Mouse (Mus musculus): ENCODE measurements around the gene Kcnj6. TPM values are rescaled to one million over a fixed set of nuclear protein-coding genes. Genes with fewer than 3 reads are reported as not detected.

The Kcnj6 gene
- total RNA-seq, 2 experiments from 2014 or later, result 77.0 to 103 TPM

DNA sequence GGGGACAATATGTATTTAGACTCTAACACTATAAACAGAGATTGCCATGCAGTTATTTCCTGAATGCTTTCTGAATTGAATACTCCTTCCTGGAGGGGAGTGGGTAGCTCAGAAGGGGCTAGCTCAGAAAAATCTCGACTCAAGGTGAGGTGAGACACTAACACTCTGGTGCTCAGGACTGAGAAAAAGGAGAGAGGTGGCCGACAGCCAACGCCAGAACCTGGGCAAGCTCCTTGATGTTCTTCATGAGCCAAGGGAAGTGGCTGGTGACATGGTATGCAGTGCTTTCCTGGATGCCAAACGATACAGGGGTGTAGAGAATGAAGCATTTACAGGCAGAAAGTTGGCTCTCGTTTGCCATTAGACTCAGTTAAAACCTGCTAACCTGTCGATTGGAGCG is 48.3 kb downstream of the Kcnj6 start:
- DNase-seq (ENCODE audit: low spot score in 2 of 2), result no peak
- intact Hi-C loops (cut with DNase I), result no loop called here

DNA sequence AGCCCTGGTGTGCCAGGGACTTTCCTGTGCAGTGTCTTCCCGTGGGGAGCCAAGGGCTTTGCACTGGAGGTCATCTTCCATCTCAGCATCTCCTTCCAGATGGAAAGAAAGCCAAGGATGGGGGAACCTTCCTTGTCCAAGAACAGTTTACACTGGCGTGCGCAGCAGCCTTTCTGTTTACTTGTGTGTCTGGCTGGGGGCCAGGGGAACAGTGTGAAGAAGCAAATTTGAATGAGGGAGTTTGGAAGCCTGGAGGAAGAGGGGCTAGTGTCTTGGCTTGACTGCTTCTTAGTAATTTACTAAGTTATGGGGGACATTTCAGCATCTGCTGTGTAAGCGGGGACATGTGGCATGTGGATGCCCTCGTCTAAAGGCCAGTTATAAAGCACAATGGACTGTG is 50.7 kb downstream of the Kcnj6 start:
- DNase-seq (ENCODE audit: low spot score in 2 of 2), result no peak
- intact Hi-C loops (cut with DNase I), result no loop called here

DNA sequence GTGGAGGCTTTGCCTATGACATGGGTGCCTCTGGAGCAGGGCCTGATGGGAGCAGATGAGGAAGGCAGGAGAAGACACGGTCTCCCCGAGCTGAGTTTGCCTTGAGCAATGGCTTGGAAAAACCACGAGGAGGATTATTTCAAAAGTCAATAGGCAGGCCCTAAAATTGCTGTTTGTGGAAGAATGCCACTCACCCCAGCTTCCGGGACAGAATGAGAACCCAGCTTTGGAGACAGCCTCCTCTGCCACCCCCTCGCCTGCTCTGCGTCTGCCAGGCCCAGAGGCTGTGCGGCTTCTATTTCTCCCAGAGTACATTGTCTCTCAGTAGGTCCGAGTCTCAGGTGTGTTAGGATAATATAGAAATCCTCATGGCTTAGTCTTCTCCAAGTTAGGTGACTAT is 64.8 kb downstream of the Kcnj6 start:
- intact Hi-C loops (cut with DNase I), result loop anchor here (5.0 kb wide), 2 partner anchors 65 to 115 kb away; partner anchors contain the start of gene Kcnj6
- DNase-seq (ENCODE audit: low spot score in 2 of 2), result peak; percentile 71 to 78

DNA sequence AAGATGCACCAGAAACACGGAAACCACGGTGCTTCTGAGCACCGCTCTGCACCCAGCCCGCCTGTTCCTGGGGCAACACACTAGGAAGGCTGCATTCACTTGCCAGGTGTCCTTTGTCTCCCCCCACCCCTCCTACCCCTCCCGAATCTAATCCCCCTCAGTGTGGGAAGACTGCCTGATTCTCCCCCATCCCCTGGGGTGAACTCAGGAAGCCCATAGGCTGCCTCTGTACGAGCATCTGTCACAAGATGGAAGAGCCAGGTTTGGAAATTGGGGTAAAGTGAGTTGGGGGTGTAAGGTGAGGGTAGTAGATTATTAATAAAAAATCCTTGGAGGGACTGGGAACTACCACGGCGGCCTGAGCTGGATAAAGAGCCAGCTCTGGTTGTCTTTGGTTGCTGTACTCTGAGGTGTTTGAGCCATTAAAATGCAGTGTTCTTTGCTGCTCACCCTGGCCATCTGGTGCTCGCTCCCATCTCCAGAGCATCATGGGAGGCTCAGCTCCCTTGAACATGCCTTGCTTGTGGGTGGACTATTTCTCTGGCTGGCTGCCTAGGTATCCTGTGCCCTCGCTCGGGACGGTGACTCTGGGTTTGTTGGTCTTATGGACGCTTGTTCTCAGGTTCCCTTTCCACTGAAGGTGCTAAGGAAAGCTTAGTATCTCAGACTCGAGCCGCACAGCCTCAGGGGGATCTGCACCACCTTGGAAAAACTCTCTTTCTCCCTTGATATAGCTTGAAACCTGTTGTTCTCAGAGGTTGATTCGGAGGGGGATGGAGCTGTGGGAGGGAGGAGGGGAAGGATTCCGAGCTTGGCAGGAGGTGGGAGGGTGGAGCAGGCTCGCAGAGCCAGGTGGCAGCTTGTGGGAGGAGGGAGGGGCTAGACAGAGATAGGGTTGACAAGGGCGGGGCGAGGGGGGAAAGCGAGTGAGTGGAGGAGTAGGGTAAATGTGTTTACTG is 65.9 kb downstream of the Kcnj6 start:
- peak; percentile 76 to 83 for DNase-seq (ENCODE audit: low spot score in 2 of 2)
- intact Hi-C loops (cut with DNase I), result loop anchor here (1.0 to 5.0 kb wide), 3 partner anchors 49 to 114 kb away; partner anchors contain the start of gene Kcnj6

DNA sequence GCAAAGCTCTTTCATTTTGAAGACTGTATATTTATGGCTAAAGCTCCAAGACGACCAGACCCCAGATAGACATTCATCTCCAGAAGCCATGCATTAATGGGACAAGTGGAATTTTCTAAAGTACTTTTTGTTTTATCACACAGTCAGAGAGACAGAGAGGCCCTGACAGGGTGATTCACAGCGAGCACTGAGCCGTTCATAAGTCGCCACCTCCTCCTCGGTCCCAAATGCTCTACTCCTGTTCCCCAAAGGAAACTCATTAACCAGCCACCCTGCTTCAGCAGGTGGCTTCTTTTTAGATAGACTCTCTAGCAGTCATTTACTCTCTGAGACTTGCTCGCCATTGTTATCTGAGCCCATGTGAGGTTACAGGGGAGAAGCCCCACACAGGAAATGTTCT is 72.1 kb downstream of the Kcnj6 start:
- intact Hi-C loops (cut with DNase I), result no loop called here
- DNase-seq (ENCODE audit: low spot score in 2 of 2), result no peak

DNA sequence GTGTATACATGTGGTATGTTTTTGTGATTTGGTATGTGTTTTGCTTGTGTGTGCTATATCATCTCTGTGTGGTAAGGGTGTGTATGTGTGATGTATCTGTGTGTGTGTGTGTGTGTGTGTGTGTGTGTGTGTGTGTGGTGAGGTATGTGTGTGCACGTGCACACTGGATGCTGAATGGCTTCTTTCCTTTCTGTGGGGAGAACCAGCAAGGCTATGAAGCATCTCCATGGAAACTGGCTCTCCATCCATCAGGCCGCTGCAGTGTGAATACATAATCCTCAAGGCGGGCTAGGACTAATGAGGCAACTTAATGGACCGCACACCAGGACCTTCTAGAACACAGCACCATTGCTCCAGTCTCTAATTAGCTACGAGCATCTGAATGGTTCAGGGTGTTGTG is 78.3 kb downstream of the Kcnj6 start:
- no peak for DNase-seq (ENCODE audit: low spot score in 2 of 2)
- intact Hi-C loops (cut with DNase I), result no loop called here

DNA sequence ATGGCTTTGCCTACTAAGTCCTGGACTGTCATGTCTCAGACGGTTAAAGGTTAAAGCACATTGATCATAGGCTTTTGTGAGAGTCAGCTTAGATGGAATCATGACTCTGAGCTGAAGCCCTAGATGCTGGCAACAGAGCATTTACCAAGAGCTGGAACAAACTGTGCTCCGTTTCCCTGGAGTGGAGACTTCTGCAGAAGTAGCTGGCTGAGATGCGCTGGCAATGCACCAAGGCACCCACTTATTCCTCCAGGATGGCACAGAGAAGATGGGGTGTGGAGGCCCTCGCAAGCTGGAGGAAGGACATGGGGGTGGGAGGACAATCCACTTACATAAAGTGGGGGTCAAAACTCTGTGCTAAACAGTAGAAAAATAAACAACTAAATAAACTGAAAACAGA is 91.5 kb downstream of the Kcnj6 start:
- DNase-seq (ENCODE audit: low spot score in 2 of 2), result peak; percentile 76 to 79
- intact Hi-C loops (cut with DNase I), result no loop called here

DNA sequence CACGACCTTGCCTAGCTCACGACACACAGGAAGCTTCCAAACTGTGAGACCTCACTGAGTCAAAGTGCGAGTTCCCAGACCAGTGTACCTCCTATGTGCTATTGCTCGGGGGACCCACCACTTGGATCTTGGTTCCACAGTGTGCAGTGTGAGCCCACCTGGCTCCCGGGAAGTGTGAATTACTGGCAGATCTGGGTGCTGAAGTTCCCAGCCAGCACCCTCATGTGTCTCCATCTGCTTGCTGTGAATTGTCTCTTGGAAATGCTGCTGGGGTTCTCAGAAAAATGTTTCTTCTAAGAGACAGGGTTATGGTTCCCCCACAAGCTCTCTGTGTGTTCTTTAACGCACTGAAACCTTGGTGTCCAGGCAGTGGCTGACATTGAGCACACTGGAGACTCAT is 98.7 kb downstream of the Kcnj6 start:
- intact Hi-C loops (cut with DNase I), result no loop called here
- DNase-seq (ENCODE audit: low spot score in 2 of 2), result no peak

DNA sequence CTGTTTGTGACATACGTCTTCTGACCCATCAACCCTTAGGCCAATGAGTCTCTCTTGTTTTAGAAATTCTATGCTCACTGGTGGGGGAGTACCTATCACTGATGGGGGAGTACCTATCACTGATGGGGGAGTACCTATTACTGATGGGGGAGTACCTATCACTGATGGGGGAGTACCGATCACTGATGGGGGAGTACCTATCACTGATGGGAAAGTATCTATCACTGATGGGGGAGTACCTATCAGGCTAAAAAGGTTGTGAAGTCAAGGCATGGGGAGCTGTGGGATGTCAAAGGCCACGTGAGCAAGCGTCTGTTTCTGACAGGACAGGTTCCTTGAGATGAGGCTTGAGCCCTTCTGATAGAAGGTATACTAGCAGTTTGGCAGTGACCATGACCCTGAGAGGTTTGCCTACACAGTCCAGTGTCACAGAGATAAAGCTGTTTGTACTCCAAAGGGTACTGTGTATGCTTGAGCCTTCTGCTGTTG is 105.3 kb downstream of the Kcnj6 start:
- DNase-seq (ENCODE audit: low spot score in 2 of 2), result no peak
- intact Hi-C loops (cut with DNase I), result no loop called here

DNA sequence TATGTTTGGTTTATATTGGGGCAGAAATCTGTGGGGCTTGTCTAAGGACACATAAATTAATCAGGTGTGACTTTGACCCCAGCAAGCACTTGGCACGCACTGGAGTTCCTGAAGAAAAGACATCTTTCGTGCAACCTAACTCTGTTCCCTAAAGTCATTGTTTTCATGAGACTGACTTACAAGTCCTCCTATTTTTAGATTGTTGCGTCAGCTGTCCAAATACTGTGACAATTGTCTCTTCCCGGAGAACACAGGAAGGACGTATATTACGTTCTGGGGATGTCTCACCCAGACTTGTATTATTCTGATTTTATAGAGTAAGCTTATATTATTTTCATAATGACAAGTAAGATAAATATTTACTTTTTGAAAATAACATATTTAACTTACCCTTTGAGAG is 106.9 kb downstream of the Kcnj6 start:
- intact Hi-C loops (cut with DNase I), result no loop called here
- DNase-seq (ENCODE audit: low spot score in 2 of 2), result no peak

DNA sequence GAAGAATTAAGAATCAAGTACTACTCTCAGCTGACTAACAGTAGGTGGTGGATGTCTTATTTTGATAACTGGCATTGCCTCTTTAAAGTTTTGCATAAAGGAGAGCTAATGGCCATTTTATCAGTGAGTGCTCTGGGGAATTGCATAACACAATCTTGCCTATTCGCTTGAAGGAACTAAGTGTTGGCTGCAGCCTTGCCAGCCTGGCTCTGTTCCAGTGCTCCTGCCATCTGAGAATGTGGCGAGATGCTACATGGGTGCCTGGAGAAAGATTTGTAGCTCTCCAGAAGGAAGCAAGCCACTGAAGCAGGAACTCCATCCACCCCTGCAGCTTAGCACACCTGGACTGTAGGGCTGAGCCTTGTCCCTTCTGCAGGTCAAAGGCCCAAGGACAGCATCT is 107.4 kb downstream of the Kcnj6 start:
- intact Hi-C loops (cut with DNase I), result no loop called here
- DNase-seq (ENCODE audit: low spot score in 2 of 2), result no peak

DNA sequence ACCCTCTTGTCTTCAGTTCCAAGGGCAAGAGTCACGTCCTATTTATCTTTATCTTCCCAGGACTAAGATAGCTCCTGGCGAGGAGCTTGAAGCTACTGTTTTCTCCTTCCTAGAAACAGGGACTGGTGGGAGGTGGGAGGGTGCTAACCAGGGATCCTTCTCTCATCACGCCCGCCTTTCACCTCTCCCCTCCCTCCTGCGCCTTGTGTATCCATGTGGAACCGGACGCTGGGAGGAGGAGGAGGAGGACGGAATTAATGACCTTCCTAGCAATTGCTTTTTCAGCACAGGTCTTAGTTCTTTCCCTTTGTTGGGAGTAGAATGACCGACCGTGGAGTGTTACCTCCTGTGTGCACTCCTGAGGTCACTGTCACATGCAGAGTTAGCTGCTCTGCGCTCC is 108.9 kb downstream of the Kcnj6 start:
- no peak for DNase-seq (ENCODE audit: low spot score in 2 of 2)
- intact Hi-C loops (cut with DNase I), result no loop called here

DNA sequence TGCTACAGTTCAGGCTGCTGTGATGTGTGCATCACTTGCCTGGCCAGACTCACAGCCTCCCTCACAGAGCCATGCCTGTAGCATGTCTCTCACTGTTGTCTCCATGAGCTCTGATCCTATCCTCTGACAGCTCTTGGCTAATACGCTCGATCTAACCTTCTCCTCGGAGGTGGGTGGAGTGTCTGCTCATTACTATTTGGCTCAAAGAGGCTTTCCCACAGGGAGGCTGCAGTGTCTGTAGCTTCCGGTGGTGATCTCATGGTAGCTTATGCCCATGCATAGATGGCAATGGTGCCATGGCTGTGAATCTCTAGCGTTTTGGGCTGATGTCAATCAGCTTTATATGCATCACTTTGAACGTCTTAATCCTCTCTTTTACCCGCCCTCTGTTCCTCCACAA is 111.1 kb downstream of the Kcnj6 start:
- DNase-seq (ENCODE audit: low spot score in 2 of 2), result no peak
- intact Hi-C loops (cut with DNase I), result no loop called here

DNA sequence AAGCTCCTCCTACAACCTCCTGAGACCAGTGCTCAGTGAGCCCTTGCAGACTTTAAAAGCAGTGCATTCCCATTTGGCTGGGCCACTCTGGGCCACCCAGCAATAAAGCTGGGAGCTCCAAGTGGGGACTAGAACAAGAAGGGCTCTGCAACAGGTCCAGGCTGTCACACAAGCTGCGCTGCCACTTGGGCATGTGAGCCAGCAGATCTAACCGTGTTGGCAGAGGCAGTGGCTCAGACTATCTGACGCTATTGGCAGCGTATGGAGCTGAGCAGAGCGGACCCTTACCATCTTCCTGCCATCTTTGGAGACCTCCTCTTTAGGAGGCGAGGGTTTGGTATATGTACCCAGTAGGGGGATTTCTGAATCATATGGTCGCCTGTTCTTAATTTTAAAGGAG is 112.4 kb downstream of the Kcnj6 start:
- intact Hi-C loops (cut with DNase I), result no loop called here
- peak; percentile 60 to 64 for DNase-seq (ENCODE audit: low spot score in 2 of 2)

DNA sequence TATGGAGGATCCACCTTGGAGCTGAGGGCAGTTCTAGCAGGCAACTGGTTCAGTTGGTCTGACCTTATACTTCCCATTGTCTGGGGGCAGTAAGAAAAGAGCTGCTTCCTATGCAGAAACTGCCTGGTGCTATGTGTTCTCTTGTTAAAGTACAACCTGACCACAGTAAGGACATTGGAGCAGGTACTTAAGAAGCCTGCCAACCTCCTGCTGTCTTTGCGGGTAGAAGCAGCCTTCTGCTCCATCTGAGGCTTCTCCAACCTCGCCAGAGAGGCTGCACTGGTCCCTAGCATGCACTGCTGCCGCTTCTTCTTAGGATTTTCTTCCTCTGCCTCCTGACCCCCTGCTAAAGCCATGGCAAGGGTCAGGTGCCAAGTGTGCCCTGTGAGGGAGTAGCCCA is 113.6 kb downstream of the Kcnj6 start:
- no peak for DNase-seq (ENCODE audit: low spot score in 2 of 2)
- intact Hi-C loops (cut with DNase I), result loop anchor here (2.0 to 5.0 kb wide), 2 partner anchors 67 to 111 kb away; no protein-coding TSS in a partner anchor

DNA sequence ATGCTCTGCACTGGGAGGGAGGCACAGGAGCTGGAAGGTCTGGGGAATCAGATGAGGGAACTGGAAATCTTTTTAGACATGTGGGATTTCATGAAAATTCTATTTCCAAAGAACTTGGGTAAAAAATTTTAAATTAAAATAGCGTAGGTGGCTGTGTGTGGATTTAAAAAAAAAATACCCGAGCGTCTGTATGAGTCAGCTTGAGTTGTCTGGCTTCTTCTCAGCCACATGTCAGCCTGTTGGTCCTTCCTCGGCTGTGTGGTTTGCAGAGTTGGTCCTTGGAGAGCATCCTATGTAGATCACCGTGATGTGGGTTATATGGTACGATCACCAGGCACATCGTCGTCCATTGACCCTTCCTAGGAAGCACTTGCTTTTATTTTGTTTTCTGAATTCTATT is 114.3 kb downstream of the Kcnj6 start:
- peak in 1 of 2 experiments; percentile 55 for DNase-seq (ENCODE audit: low spot score in 2 of 2)
- intact Hi-C loops (cut with DNase I), result loop anchor here (2.0 to 5.0 kb wide), 2 partner anchors 66 to 112 kb away; no protein-coding TSS in a partner anchor

DNA sequence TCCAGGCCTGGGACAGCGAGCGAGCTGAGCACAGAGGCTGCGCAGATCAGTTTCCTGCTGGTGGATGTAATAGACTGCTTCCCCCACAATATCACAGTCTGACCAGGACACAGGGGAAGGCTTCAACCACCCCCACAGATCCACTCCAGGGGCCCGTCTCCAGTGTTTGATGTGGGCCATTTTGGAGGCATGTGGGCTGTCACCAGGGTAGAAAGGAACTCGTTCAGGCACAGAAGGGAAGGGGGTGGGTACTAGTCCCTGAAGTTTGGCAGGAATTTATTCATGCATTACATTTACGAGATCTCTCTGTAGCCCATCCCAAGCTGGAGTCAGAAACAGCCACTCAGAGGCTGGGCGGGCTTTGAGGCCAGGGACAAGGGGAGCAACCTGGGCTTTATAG is 115.4 kb downstream of the Kcnj6 start:
- DNase-seq (ENCODE audit: low spot score in 2 of 2), result peak; percentile 63 to 74
- intact Hi-C loops (cut with DNase I), result loop anchor here (1.0 to 5.0 kb wide), 3 partner anchors 49 to 113 kb away; no protein-coding TSS in a partner anchor

DNA sequence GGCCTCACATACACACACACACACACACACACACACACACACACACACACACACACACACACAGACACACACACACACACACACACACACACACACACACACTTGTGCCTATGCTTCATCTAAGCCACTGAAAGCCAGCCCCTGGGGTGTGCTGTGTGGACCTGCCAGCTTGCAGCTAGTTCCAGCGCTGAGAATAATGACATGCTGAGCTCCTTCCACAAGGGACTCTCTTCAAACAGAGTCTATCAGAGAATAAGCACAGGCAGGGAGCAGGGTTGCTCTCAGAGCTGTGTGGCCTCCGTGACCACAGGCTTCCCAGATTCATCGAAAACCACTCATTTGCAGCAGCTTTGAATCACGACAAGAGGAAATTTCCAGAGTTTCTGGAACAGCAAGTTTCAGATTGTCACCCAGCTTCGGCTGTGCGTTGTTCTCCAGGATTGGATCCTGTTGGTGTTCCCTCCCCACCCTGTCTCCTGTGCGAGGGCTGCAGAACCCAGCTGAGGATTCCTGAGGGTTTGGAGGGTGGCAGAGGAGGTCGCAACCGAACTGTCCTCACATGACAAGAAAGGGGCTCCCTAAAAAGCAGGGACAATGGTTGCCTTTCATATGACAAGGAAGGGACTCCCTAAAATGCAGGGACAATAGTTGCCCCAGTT is 124.8 kb downstream of the Kcnj6 start:
- intact Hi-C loops (cut with DNase I), result no loop called here
- DNase-seq (ENCODE audit: low spot score in 2 of 2), result no peak

DNA sequence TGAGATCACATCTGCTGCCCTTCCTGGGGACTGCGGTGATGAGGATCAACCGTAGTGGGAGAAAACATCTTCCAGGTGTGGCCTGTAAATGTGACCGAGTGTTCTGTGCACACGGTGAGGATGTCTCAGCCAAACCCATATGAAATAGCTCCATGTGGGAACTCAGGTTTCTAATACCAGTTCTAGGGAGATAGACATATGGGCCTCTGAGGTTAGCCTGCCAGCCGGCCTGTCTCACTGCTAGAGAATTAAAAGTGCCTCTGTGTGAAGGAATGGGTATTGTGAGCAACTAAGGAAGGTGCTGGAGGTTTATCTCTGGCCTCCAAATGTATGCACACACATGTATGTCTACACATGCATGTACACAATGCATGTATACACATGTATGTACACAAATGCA is 129.1 kb downstream of the Kcnj6 start:
- no peak for DNase-seq (ENCODE audit: low spot score in 2 of 2)
- intact Hi-C loops (cut with DNase I), result no loop called here

DNA sequence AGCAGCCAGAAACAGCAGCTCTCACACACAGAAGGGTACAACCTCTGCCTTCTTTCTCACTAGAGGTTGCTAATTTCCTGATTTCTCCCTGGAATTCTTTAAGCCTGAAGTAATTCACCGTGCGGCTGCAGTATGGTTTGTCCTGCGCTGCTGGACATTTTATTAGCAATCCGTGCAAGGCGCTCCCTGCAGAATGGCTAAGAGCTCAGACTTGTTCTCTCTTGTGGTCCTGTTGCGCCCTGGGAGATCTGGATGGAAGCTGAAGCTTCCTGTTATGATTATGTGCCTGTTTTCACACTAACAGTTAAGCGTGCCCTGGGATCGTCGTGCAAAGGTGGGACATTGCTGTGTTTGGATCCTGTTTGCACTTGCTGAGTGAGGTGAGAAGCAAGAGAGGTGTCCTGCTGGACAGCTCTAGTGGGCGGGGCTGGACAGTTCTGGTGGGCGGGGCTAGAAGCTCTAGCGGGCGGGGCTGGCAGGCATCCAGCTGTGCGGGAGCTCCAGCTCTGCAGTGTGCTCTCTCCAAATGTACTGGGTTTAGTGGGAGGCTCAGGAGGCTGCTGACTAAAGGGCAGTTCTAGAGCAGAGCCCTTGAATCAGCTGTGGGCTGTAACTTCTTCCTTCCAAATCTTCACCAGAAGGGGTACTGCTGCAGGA is 131.1 kb downstream of the Kcnj6 start:
- intact Hi-C loops (cut with DNase I), result no loop called here
- DNase-seq (ENCODE audit: low spot score in 2 of 2), result no peak
